Mouse (Mus musculus) bone marrow, adult 2 months (tissue): Measurements from ENCODE around the gene Padi2. TPM values are rescaled to one million over a fixed set of nuclear protein-coding genes. Genes with fewer than 3 reads are reported as not detected.

ENCODE experiments used
- H3K27ac ChIP-seq: fragments of 200-500 bp; 2 replicates; pipeline ENCODE4 v1.5.1; 2012; ENCODE audit warnings: low read depth, mild to moderate bottlenecking, control low read depth, inconsistent platforms, low read length; ENCODE audit not compliant: control insufficient read depth, poor library complexity, insufficient read depth
- H3K4me1 ChIP-seq: fragments of 200-500 bp; 2 replicates; pipeline ENCODE4 v1.6.1; 2011; ENCODE audit warnings: low read length; ENCODE audit not compliant: control insufficient read depth, insufficient read depth
- H3K4me3 ChIP-seq: fragments of 200-500 bp; replicated peaks from 2 replicates; pipeline ENCODE3; 2011; ENCODE audit warnings: mild to moderate bottlenecking, low read depth, low read length, control low read depth; ENCODE audit not compliant: control insufficient read depth
- CTCF ChIP-seq: fragments of 200-500 bp; IDR thresholded peaks from 2 replicates; pipeline ENCODE4 v1.5.1; 2011; ENCODE audit warnings: low read length, control low read depth; ENCODE audit not compliant: control insufficient read depth, insufficient read depth
- POLR2A ChIP-seq: fragments of 200-500 bp; IDR thresholded peaks from 2 replicates; pipeline ENCODE4 v1.6.1; 2011; ENCODE audit warnings: low read depth, mild to moderate bottlenecking, control low read depth, low read length, borderline replicate concordance; ENCODE audit not compliant: control insufficient read depth
- WGBS: fragments of 180-500 bp; shearing (Covaris S2); methylation state at CpG from one replicate; pipeline ENCODE4 v1.1.7; 2018; 5-methylcytosine and 5-hydroxymethylcytosine counted together
- polyA plus RNA-seq: library from polyadenylated mRNA; stranded (reverse); fragments of >200 nt; gene quantifications from 2 replicates; pipeline ENCODE4 v1.2.4, GENCODE M21; 2011; ENCODE audit warnings: low replicate concordance; ENCODE audit not compliant: missing spikeins, insufficient read depth, insufficient read length

Padi2 gene
- polyA plus RNA-seq, 1 experiment, result 11.4 TPM

- TF ChIP-seq POLR2A, result no peak
- no peak for TF ChIP-seq CTCF
- Histone ChIP-seq H3K27ac (no peak overlapping the region), H3K4me1 (peaks cover 11% of the 10 kb centered on the region), H3K4me3 (no peak overlapping the region)
- 94% methylated on average over 6 of the region's 6 CpGs for WGBS
These were observed 68.3 kb downstream of the Padi2 start for GRCm38 (mm10) chr4:140974408-140974807.

- 37% methylated on average over 7 of the region's 7 CpGs for WGBS
- no peak for TF ChIP-seq POLR2A
- TF ChIP-seq CTCF, result no peak
- H3K4me1 ChIP-seq, result peaks cover 11% of the 10 kb centered on the region
- H3K27ac ChIP-seq, result no peak overlapping the region
- H3K4me3 ChIP-seq, result no peak overlapping the region
These were observed 69.2 kb downstream of the Padi2 start for GRCm38 (mm10) chr4:140975356-140975755.

DNA sequence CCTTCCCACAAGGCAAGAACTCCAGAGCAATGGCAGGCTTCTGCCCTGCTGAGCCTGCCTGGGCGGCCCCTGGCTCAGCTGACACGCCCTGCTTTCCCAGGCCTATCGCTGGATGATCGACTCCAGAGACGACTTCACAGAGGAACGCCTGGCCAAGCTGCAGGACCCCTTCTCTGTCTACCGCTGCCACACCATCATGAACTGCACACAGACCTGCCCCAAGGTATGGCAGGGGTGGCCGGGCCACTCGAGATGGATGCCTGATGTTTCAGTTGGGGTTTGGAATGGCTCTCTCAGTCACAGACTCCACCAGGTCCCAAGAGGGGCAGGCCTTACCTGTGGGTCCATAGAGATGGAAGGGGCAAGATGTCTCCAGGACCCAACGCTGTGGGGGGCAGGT lies 71.1 kb downstream of the Padi2 start:
- 85% methylated on average over 10 of the region's 10 CpGs for WGBS
- Histone ChIP-seq H3K27ac (no peak overlapping the region), H3K4me3 (no peak overlapping the region), H3K4me1 (peaks cover 11% of the 10 kb centered on the region)
- TF ChIP-seq CTCF (no peak), POLR2A (no peak)

DNA sequence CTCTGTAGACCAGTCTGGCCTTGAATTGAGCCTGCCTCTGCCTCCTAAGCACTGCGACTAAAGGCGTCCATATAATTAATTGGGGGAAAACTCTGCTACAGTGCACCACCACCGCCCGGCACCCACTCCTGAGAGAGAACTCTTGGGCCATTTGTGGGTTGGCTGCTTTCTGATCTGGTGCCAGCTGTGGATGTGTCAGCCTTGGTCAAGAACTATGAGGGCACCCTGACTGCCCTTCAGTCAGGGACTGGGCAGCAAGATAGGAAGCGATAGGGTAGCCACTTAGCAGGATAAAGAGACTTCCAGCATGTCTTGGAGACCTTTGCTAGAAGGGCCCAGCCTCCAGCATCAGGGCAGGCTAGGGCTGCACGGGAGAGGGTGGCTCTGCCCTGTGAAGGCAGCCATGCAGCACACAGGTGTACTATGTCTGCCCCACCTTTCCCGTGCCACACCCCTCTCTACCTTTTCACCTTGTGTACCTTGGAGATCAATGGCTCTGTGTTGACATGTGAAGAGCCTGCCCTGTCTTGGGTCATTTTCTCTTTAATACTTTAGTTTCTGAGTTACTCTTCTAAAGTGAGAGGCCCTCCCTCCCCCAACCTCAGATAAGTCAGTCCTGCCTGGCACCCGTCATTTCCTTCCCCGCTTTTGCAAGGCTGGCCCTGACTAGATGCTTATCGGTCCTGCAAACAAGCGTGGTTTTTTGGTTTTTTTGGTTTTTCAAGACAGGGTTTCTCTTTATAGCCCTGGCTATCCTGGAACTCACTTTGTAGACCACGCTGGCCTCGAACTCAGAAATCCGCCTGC lies 71.9 kb downstream of the Padi2 start:
- 41% methylated on average over 14 of the region's 14 CpGs for WGBS
- TF ChIP-seq POLR2A, result no peak
- TF ChIP-seq CTCF, result no peak
- H3K4me3 ChIP-seq, result no peak overlapping the region
- no peak overlapping the region for H3K27ac ChIP-seq
- peaks cover 11% of the 10 kb centered on the region for H3K4me1 ChIP-seq

- Histone ChIP-seq H3K27ac (no peak overlapping the region; the same call in 1 of the 2 replicates), H3K4me3 (no peak overlapping the region), H3K4me1 (peaks cover 9% of the 10 kb centered on the region)
- WGBS, result 90% methylated on average over 2 of the region's 2 CpGs
- TF ChIP-seq CTCF (peak; percentile 45), POLR2A (no peak)
These were observed 75.5 kb downstream of the Padi2 start for GRCm38 (mm10) chr4:140981605-140982004.

GRCm38 (mm10) chr4:140982808-140983207 lies 76.7 kb downstream of the Padi2 start:
- peak overlapping the region; percentile 86 for H3K27ac ChIP-seq
- no peak overlapping the region for H3K4me3 ChIP-seq
- WGBS, result 21% methylated on average over 4 of the region's 4 CpGs
- TF ChIP-seq CTCF (no peak), POLR2A (no peak)
- peaks cover 4% of the 10 kb centered on the region for H3K4me1 ChIP-seq

DNA sequence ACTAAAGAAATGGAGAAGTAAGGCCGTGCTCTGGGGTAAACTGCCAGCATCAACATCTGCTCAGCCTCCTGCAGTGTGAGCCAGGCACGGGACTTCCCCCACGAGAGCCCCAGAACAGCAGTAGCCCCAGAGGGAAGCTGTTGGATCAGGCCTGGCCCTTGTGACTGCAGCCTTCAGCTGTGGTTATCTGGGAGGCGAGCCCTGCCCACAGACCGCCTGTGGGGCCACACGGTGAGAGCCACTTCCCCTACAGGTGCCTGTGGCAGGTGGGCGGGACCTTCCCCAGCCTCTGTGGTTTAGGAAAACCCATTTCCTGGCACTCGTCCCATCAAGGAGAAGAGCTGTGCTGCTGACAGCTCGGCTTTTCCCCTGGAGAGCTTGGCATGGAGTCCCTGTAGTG lies 77.3 kb downstream of the Padi2 start:
- TF ChIP-seq CTCF (no peak), POLR2A (peak; percentile 32; the same call in 1 of the 2 replicates)
- Histone ChIP-seq H3K4me1 (peaks cover 2% of the 10 kb centered on the region; the same call in 1 of the 2 replicates), H3K4me3 (no peak overlapping the region), H3K27ac (peak overlapping the region; percentile 86)
- WGBS, result 0% methylated on average over 9 of the region's 9 CpGs

DNA sequence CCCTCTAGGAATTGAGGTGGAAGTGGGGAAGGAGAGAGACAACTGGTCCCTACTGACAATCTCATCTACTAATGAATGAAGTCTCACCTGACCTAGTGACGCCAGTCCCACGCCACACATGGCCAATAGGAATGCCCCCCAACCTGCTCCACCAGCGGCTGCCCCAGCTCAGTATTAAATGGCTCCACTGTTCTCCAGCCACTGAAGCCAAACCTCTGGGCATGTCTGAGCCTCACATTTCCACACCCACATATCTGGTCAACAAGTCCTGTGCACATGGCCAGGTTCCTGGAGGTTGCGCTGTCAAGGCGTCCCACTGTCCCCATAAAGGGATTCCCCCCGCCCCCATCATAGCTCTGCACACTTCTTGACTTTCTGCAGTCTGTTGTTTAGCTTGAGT lies 78.4 kb downstream of the Padi2 start:
- WGBS, result 79% methylated on average over 6 of the region's 6 CpGs
- no peak overlapping the region for H3K27ac ChIP-seq
- no peak overlapping the region for H3K4me3 ChIP-seq
- peaks cover 6% of the 10 kb centered on the region for H3K4me1 ChIP-seq
- TF ChIP-seq CTCF (no peak), POLR2A (no peak)

DNA sequence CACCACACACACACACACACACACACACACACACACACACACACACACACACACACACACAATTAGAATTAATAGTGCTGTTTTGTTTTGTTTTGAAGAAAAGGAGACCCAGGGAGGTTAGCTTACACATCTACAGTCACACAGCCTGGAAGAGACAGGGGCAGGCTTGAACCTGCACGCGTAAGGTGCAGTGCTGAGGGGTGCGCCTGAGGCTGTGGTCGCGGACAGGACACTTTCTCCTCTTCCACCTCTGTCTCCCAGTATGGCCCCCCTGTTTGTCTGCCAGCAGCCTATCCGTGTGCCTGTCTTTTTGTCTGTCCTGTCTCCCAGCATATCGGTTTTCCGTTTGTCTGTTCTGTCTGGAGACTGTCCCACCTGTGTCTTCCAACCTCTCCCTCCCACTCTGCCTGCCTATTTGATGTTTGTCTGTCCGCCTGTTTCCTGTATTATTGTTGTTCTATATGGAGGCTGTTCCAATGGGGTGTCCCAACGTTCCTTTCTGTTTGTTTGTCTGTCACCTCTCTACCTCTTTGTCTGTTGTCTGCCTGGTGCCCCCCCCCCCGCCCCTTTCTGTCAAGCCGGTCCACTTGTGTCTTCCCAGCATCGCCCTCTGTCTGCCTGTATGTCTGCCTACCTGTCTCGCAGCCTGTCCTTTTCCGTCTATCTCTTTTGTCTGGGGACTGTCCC lies 80.0 kb downstream of the Padi2 start:
- WGBS, result 28% methylated on average over 15 of the region's 15 CpGs
- Histone ChIP-seq H3K4me1 (peaks cover 6% of the 10 kb centered on the region), H3K4me3 (peak overlapping the region; percentile 67), H3K27ac (no peak overlapping the region)
- TF ChIP-seq POLR2A (no peak), CTCF (no peak)
